In genomic region chr12:87299657-87300440, GRCm38 (mm10) we compare ENCODE assay signal across 8 mouse cellular contexts. TPM values are rescaled to one million over a fixed set of nuclear protein-coding genes. Genes with fewer than 3 reads are reported as not detected.
A peak's percentile ranks its signal among the peaks of the same experiment; 100 is the strongest.
DNase-seq lines count a peak whose midpoint lies in the region; ATAC-seq lines count a peak whose summit lies in the region.

Gene Ism2, minus strand, starts transcription at chr12:87299705.

- peak; percentile 71 for ATAC-seq in heart, embryonic 11.5 days (replicated peaks; ENCODE audit: insufficient number of reproducible peaks, low FRiP score, low TSS enrichment)
- peak; percentile 79 for ATAC-seq in kidney, embryonic 16.5 days (ENCODE audit: low FRiP score, low TSS enrichment)

- peaks cover 13% of the 10 kb centered on the region for H3K27me3 ChIP-seq in heart, embryonic 11.5 days (ENCODE audit: control insufficient read depth, insufficient read depth, low read length)
- peaks cover 17% of the 10 kb centered on the region for H3K27me3 ChIP-seq in kidney, embryonic 16.5 days (ENCODE audit: insufficient read depth, low read length)

- H3K4me2 ChIP-seq in heart, embryonic 11.5 days: peak within 1 kb of the TSS; percentile 99
- H3K4me2 ChIP-seq in kidney, embryonic 16.5 days (replicated peaks; ENCODE audit: low read depth, low read length): peak within 1 kb of the TSS; percentile 91

- DNase-seq in right cerebral cortex, adult 18-20 months: peak; percentile 11
- DNase-seq in right cerebral cortex, postnatal 36 days (ENCODE audit: low spot score in 2 of 2): no peak
- DNase-seq in cerebellum, adult 9-11 months: peak; percentile 38
- peak; percentile 18 for DNase-seq in lung, postnatal 36 days
- DNase-seq in right cerebral cortex, postnatal 25 days: peak; percentile 28
- no peak for DNase-seq in left cerebral cortex, adult 11 months (ENCODE audit: low spot score)

- H3K4me1 ChIP-seq in heart, embryonic 11.5 days (ENCODE audit: control insufficient read depth, insufficient read depth, low read length): peaks cover 5% of the 10 kb centered on the region
- H3K4me1 ChIP-seq in kidney, embryonic 16.5 days (ENCODE audit: insufficient read depth, low read length): peaks cover 9% of the 10 kb centered on the region; the same call in 1 of the 2 replicates

- peak within 1 kb of the TSS; percentile 77 for H3K9ac ChIP-seq in heart, embryonic 11.5 days (ENCODE audit: low read depth, low read length)
- peak within 1 kb of the TSS; percentile 70 for H3K9ac ChIP-seq in kidney, embryonic 16.5 days (replicated peaks; ENCODE audit: low read length)

- H3K27ac ChIP-seq in heart, embryonic 11.5 days (ENCODE audit: low read depth, low read length): no peak within 1 kb of the TSS
- H3K27ac ChIP-seq in kidney, embryonic 16.5 days (ENCODE audit: low read length): no peak within 1 kb of the TSS

- under 1% methylated on average over 85 of the region's 86 CpGs for WGBS in heart, embryonic 11.5 days (ENCODE audit: insufficient replicate concordance)
- under 1% methylated on average over 65 of the region's 86 CpGs for WGBS in kidney, embryonic 16.5 days

- H3K9me3 ChIP-seq in heart, embryonic 11.5 days (replicated peaks; ENCODE audit: control insufficient read depth, low read length): no peaks in the 10 kb centered on the region
- no peaks in the 10 kb centered on the region for H3K9me3 ChIP-seq in kidney, embryonic 16.5 days (ENCODE audit: low read length)

- peak within 1 kb of the TSS; percentile 79 for H3K4me3 ChIP-seq in heart, embryonic 11.5 days (ENCODE audit: low read depth, low read length)
- peak within 1 kb of the TSS; percentile 58 for H3K4me3 ChIP-seq in kidney, embryonic 16.5 days (ENCODE audit: low read length)

- no peaks in the 10 kb centered on the region for H3K36me3 ChIP-seq in heart, embryonic 11.5 days (ENCODE audit: control insufficient read depth, insufficient read depth, low read length)
- no peaks in the 10 kb centered on the region for H3K36me3 ChIP-seq in kidney, embryonic 16.5 days (ENCODE audit: insufficient read depth, low read length)

RNA-seq across cellular contexts. Expression of gene Ism2, which starts in this region (rescaled TPM):
- polyA plus RNA-seq in heart, embryonic 11.5 days (2014; fragmentation: Nextera tagmentation; extraction: Ambion mirVana): 0.44 and 0.83 TPM in 2 replicates
- polyA plus RNA-seq in kidney, embryonic 16.5 days (2015; fragmentation: Nextera tagmentation; extraction: Ambion mirVana): 0.76 and 1.0 TPM in 2 replicates

Comparison
In these comparisons a context has a peak if more than half of its experiments do, and no peak if none do; other contexts are left out.
1. DNase-seq: peak in right cerebral cortex, adult 18-20 months (single experiment), cerebellum, adult 9-11 months (single experiment), lung, postnatal 36 days (single experiment) and right cerebral cortex, postnatal 25 days (single experiment); none in right cerebral cortex, postnatal 36 days (0 of 2) and left cerebral cortex, adult 11 months (single experiment).
2. Peak in ATAC-seq, H3K4me3 ChIP-seq, H3K9ac ChIP-seq and H3K4me2 ChIP-seq in heart, embryonic 11.5 days; RNA of the gene not detected or under 1 TPM.